Mouse (Mus musculus) olfactory bulb, adult 2 months (tissue): ENCODE data around the gene Gm28042.

ENCODE experiments used
- CTCF ChIP-seq: fragments of 200-500 bp; IDR thresholded peaks from 2 replicates; pipeline ENCODE4 v1.5.1; 2012; ENCODE audit warnings: low read depth, mild to moderate bottlenecking, low read length, moderate library complexity; ENCODE audit not compliant: insufficient read depth
- POLR2A ChIP-seq: fragments of 200-500 bp; IDR thresholded peaks from 2 replicates; pipeline ENCODE4 v1.6.1; 2012; ENCODE audit warnings: mild to moderate bottlenecking, low read depth, low read length, moderate library complexity; ENCODE audit not compliant: insufficient read depth

DNA sequence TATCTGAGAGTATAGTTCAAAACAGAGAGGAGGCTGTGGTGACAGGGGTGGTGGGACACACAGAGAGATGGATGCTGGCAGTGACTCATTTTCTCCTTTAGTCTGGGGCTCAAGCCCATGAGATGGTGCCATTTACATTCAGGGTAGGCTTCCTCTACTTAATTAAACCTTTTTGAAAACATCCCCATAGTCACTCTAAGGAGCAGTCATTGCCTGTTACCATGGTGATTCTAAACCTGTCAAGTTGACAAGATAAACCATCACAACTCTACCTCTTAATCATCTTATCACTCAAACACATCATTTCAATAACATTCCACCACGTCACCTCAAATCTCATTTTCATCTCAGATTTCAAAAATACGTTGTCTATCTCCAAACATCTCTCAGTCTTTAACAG is 23.3 kb upstream of the Gm28042 start:
- TF ChIP-seq CTCF, result no peak
- TF ChIP-seq POLR2A, result no peak
